Mouse (Mus musculus): ENCODE results near the gene Fnbp4.

GRCm38 (mm10) chr2:90810751-90811150 is 65.6 kb downstream of the Fnbp4 start:
- TF ChIP-seq CTCF (IDR thresholded peaks at IDR 0.05; ENCODE audit: control insufficient read depth, insufficient read depth, low read length): no peak
- TF ChIP-seq POLR2A (IDR thresholded peaks at IDR 0.05; ENCODE audit: borderline replicate concordance, control insufficient read depth, low read depth, low read length): no peak
